Mouse (Mus musculus): ENCODE measurements around the gene Gdpd5. TPM values are rescaled to one million over a fixed set of nuclear protein-coding genes. Genes with fewer than 3 reads are reported as not detected.
"Not testable (repeated sequence)": the region's sequence is repeated elsewhere in the genome, so short reads cannot be mapped to it uniquely, and the experiment has no call there.

Gdpd5 gene
- total RNA-seq, 4 experiments from 2014 or later, result 17.4 to 32.6 (median 21.4) TPM

DNA sequence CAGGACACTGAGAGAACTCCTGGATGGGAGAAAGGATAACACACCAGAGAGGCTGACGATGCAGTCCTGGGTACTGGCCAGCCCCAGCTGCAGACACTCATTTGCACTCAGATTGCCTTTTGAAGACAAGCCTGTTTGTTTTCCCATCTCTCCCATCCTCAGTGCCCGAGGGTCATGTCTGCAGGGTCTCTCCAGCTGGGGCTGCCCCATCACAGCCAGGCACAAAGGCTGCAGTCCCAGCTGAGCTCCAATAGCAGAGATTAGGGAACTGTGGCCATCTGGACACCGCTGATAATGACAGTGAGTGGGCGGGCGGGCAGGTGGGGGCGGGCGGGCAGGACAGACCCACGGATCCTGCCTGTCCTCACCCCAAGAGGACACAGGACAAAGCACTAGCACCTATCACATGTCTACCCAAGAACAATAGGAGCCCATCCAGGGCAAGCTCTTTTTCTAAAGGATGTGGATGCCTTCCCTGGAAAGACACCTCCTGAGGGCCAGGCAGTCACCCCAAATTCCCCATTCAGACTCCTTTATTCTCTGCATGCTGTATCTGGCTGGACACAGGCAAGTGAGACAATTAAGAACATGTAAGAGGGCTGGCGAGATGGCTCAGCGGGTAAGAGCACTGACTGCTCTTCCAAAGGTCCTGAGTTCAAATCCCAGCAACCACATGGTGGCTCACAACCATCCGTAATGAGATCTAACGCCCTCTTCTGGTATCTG, 93.8 kb downstream of the Gdpd5 start:
- peak; percentile 57 to 70 for DNase-seq (ENCODE audit: low spot score in 2 of 2)

- DNase-seq (ENCODE audit: low spot score in 2 of 2), result no peak
These were observed 94.3 kb downstream of the Gdpd5 start for GRCm38 (mm10) chr7:99475562-99475911.

- DNase-seq (ENCODE audit: low spot score in 2 of 2), result no peak
These were observed 95.4 kb downstream of the Gdpd5 start for GRCm38 (mm10) chr7:99476558-99477114.

- no peak for DNase-seq (ENCODE audit: low spot score in 2 of 2)
These were observed 96.0 kb downstream of the Gdpd5 start for GRCm38 (mm10) chr7:99477235-99477634.

- DNase-seq (ENCODE audit: low spot score in 2 of 2), result no peak
These were observed 101.4 kb downstream of the Gdpd5 start for GRCm38 (mm10) chr7:99482637-99483036.

- DNase-seq (ENCODE audit: low spot score in 2 of 2), result peak; percentile 95 to 97
These were observed 102.2 kb downstream of the Gdpd5 start, which contains the start of gene Rps3 for GRCm38 (mm10) chr7:99483271-99483923. TSS of gene Rps3 (minus strand) at chr7:99483738.

DNA sequence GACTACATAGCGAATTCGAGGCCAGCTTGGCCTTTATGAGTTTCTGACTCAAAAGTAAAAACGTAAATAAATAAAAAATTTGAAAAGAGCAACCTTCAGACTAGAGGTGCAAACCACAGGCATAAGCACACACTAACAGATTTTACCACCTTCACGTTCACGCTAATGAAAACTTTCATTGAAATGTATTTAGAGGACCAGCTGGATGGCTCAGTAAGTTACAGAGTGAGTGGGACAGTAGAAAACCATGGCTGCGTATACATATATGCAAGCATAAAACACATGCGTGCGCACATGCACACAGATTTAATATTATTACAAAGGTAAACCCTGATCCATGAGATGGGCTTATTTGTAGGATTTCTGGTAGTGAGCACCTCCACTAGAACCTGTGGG, 102.7 kb downstream of the Gdpd5 start:
- no peak for DNase-seq (ENCODE audit: low spot score in 2 of 2)

DNA sequence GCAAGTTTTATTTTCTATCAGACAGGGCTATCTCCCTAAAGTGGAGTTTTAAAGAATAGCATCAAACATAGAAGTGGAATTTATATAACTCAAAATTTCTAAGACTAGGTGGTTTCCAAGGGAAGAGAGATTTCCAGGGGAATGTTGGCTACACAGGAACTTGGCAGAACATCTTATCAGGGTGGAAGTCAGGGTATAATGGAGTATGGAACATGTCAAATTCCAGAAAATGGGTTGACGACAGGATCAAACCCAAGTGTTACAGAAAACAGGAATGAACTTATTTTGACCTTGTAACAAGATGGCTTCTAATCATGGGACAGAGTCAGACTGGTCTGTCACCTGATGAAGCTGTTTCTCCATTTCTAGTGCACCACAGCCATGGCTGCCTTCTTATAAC, 103.5 kb downstream of the Gdpd5 start:
- DNase-seq (ENCODE audit: low spot score in 2 of 2), result no peak

- DNase-seq (ENCODE audit: low spot score in 2 of 2), result no peak
These were observed 108.5 kb downstream of the Gdpd5 start for GRCm38 (mm10) chr7:99489708-99490107.

GRCm38 (mm10) chr7:99499128-99499527, 117.9 kb downstream of the Gdpd5 start:
- no peak for DNase-seq (ENCODE audit: low spot score in 2 of 2)

DNA sequence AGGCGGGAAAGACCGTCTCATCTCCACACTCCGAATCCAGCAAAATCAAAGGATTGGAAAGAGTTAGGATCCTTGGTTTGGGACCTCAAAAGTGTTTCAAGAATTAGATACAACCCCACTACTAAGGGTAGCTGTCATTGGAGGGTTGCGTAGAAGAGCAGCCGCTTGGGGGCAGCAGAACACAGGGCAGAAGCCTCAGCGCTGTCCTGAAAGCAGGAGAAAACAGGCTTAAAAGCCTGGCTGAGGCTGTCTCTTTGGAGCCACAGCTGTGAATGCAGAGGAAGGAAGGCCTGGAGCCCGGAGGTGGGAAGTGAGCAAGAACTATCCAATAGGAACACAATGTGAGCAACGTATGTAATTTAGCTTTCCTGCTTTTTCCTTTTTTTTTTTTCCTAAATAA, 119.0 kb downstream of the Gdpd5 start:
- peak; percentile 52 to 86 for DNase-seq (ENCODE audit: low spot score in 2 of 2)

GRCm38 (mm10) chr7:99500655-99501054, 119.4 kb downstream of the Gdpd5 start:
- no peak for DNase-seq (ENCODE audit: low spot score in 2 of 2)

DNA sequence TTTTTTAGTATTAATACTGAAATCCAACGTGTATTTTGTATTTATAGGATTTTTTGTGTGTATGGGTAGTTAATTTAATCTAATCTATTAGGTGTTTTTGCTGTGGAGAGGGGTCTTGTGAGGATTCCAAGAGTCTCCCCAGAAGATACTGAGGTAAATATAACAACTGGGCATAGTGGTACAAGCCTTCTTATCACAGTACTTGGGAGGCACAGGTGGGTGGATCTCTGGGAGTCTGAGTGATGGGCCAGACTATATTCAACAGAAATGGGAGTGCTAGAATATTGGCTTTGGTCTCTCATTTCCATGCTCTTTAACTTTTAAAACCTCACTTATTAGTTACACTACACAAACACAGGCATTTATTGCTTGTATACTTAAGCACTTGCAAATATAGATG, 119.9 kb downstream of the Gdpd5 start:
- DNase-seq (ENCODE audit: low spot score in 2 of 2), result no peak

DNA sequence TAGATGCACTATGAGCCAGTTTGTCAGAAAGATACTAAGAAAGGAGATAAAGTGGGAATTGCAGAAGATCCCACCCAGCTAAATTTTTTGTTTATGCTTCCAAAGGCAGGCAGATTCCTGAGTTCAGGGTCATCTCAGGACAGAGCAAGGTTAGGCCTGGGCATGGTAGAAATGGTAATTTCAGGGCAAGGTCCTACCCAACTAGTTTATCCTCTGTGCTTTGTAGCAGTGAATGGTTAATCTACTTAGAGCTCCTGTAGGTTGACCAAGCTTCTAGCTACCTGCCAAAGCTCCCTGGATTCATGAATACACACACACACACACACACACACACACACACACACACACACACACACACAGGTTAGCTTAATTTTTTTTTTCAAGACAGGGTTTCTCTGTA, 123.3 kb downstream of the Gdpd5 start:
- no peak for DNase-seq (ENCODE audit: low spot score in 2 of 2)

- DNase-seq (ENCODE audit: low spot score in 2 of 2), result not testable (repeated sequence)
These were observed 127.0 kb downstream of the Gdpd5 start for GRCm38 (mm10) chr7:99508187-99508586.

DNA sequence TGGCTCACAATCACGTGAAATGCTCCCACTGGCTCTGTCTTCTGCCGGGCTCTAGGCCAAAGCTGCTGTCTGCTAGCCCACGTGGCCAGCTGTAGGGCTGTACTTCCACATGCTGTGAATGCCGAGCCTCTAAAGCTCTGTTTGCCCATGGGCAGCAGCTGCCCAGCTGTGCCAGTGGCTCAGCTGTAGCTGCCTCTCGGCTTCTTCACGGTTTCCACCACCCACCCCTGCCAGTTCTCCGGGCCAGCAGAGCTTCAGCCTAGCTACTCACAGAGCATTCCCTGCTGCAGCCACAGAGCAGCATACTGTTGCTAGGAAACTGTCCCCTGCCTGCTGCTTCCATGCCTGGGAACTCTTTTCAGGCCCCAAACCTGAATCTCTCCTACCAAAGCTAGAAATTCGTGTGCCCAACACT, 128.9 kb downstream of the Gdpd5 start:
- DNase-seq (ENCODE audit: low spot score in 2 of 2), result peak; percentile 63 to 72

Other genes with a start within 250 kb of the Gdpd5 start
- gene Uvrag, start 240.3 kb upstream of the Gdpd5 start, total RNA-seq (2022), result 10 to 100 TPM; 41.6 to 54.7 (median 52.8) TPM
- 10 to 100 TPM; 80.9 to 89.3 (median 85.5) TPM for gene Dgat2, start 198.7 kb upstream of the Gdpd5 start, total RNA-seq (2022)
- not detected for gene Mogat2, start 142.8 kb upstream of the Gdpd5 start, total RNA-seq (2022)
- gene Map6, start 114.0 kb upstream of the Gdpd5 start, total RNA-seq (2022), result 100 to 1,000 TPM; 101 to 108 (median 106) TPM
- gene Serpinh1, start 28.2 kb upstream of the Gdpd5 start, total RNA-seq (2022), result 10 to 100 TPM; 16.8 to 24.1 (median 21.3) TPM
- gene Klhl35, start 84.6 kb downstream of the Gdpd5 start, total RNA-seq (2022), result 1 to 10 TPM; 1.2 to 4.2 (median 2.5) TPM
- gene Rps3, start 102.3 kb downstream of the Gdpd5 start, total RNA-seq (2022), result 100 to 1,000 TPM; 222 to 342 (median 280) TPM
- 100 to 1,000 TPM; 138 to 175 (median 160) TPM for gene Arrb1, start 154.1 kb downstream of the Gdpd5 start, total RNA-seq (2022)
- gene Tpbgl, start 245.7 kb downstream of the Gdpd5 start, total RNA-seq (2022), result 1 to 10 TPM; 5.0 to 7.3 (median 6.6) TPM